Mouse (Mus musculus) limb, embryonic 11.5 days (tissue): ENCODE data around the gene Grpel1. TPM values are rescaled to one million over a fixed set of nuclear protein-coding genes. Genes with fewer than 3 reads are reported as not detected.

Experiments
- ATAC-seq: fragments of 200-750 bp; cut with Nextera tagmentation; 2 replicates; pipeline ENCODE4 v1.8.0; 2017; ENCODE audit warnings: low read depth; ENCODE audit not compliant: insufficient number of reproducible peaks, low FRiP score, low TSS enrichment
- DNase-seq: peaks from one replicate; pipeline ENCODE4 v3.0.0-alpha.2; 2015; ENCODE audit warnings: low spot score
- H3K27ac ChIP-seq: fragments of 300-500 bp; sonication (generic); replicated peaks from 2 replicates; pipeline ENCODE4 v1.5.1; 2014; ENCODE audit warnings: low read depth, mild to moderate bottlenecking, low read length
- H3K27me3 ChIP-seq: fragments of 300-500 bp; sonication (generic); 2 replicates; pipeline ENCODE4 v1.6.1; 2014; ENCODE audit warnings: mild to moderate bottlenecking, low read length, mixed read lengths; ENCODE audit not compliant: control insufficient read depth, insufficient read depth
- H3K36me3 ChIP-seq: fragments of 300-500 bp; sonication (generic); 2 replicates; pipeline ENCODE4 v1.6.1; 2014; ENCODE audit warnings: mild to moderate bottlenecking, low read length, moderate library complexity, mixed read lengths; ENCODE audit not compliant: control insufficient read depth, insufficient read depth
- H3K4me1 ChIP-seq: fragments of 300-500 bp; sonication (generic); 2 replicates; pipeline ENCODE4 v1.6.1; 2014; ENCODE audit warnings: low read length, mixed read lengths; ENCODE audit not compliant: control insufficient read depth, insufficient read depth
- H3K4me2 ChIP-seq: fragments of 300-500 bp; sonication (generic); 2 replicates; pipeline ENCODE4 v1.6.1; 2014; ENCODE audit warnings: low read depth, mild to moderate bottlenecking, moderate library complexity; ENCODE audit not compliant: severe bottlenecking
- H3K4me3 ChIP-seq: fragments of 300-500 bp; sonication (generic); 2 replicates; pipeline ENCODE4 v1.5.1; 2014; ENCODE audit warnings: low read depth, low read length
- H3K9ac ChIP-seq: fragments of 300-500 bp; sonication (generic); 2 replicates; pipeline ENCODE4 v1.6.1; 2014; ENCODE audit warnings: mild to moderate bottlenecking, low read length
- H3K9me3 ChIP-seq: fragments of 300-500 bp; sonication (generic); 2 replicates; pipeline ENCODE4 v1.6.1; 2016; ENCODE audit warnings: low read length; ENCODE audit not compliant: control insufficient read depth
- WGBS: fragments of 180-500 bp; shearing (Covaris S2); extraction: QIAGEN DNeasy Blood & Tissue Kit; methylation state at CpG from one replicate; pipeline ENCODE4 v1.1.7; 2014; 5-methylcytosine and 5-hydroxymethylcytosine counted together
- polyA plus RNA-seq: library from polyadenylated mRNA; unstranded; fragments of >200 nt; fragmentation: Nextera tagmentation; extraction: Ambion mirVana; gene quantifications from 2 replicates; pipeline ENCODE4 v1.2.1, GENCODE M21; 2014

Gene Grpel1
- polyA plus RNA-seq, 1 experiment from 2014 or later, result 59.4 TPM

DNA sequence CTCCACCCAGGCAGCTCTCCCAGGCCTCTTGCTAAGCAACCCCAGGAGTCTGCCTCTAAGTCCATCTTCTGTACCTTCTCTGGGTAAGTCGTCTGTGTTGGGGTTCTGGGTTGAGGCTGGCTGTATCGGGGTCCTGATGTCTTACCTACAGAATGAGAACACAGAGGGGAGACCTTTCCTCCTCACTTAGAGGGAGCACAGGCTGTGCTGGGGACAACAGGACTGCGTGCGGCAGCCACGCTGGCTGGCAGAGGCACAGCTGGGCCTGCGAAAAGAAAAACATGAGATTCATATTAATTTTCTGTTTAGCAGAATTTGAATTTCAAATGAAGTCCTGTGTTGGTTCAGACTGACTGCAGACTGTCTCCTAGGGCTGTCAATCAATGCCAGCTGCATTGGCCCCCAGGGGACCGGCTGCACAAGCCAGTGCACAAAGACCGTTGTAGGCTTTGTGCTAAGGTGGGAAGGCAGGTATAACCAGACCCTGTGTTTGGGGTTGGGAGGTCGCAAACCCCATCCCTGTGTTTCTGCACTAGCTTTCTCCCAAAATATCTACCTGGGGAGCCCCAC is 30.3 kb upstream of the Grpel1 start:
- no peaks in the 10 kb centered on the region for H3K27me3 ChIP-seq
- 77% methylated on average over 9 of the region's 9 CpGs for WGBS
- H3K27ac ChIP-seq, result no peak overlapping the region
- H3K9me3 ChIP-seq, result no peaks in the 10 kb centered on the region
- H3K36me3 ChIP-seq, result no peaks in the 10 kb centered on the region
- H3K4me3 ChIP-seq, result no peak overlapping the region
- no peak for ATAC-seq
- no peak for DNase-seq
- no peak overlapping the region for H3K4me2 ChIP-seq
- H3K4me1 ChIP-seq, result no peaks in the 10 kb centered on the region
- H3K9ac ChIP-seq, result no peak overlapping the region

DNA sequence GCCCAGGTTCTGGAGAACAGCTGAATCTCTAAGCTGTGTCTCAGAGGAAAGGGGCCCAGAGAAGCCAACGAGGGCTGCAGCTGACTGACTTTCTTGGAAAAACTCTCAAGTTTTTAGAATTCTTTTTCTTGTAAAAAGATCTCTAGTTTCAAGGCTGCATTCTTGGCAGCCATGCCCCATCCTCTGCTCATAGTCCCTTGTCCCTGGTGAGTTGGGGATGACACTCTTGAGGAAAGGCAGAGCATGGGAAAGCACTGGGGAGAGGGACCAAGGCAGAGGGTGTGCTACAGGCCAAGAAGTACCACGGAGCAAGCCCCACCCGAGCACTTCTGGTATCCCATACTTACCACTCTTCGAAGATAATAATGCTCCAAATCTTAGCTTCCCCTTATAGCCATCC is 27.9 kb upstream of the Grpel1 start:
- 79% methylated on average over 4 of the region's 4 CpGs for WGBS
- H3K36me3 ChIP-seq, result no peaks in the 10 kb centered on the region
- ATAC-seq, result no peak

DNA sequence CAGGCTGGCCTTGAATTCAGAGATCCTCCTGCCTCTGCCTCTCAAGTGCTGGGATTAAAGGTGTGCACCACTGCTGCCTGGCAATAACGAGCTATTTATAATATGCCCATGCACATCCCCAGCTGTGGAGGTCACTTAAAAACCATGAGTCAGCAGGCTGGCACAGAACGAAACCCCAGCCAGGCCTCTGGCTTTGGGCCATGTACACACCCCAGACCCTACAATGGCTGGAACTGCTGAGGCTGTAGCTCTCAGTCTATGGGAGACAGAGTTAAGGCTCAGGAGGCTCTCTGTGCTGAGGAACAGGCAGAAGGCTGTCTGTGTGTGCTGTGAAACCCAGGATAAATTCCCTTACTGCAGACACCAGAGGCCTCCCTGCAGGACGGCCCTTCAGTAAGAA is 24.1 kb upstream of the Grpel1 start:
- Histone ChIP-seq H3K4me2 (no peak overlapping the region), H3K9ac (no peak overlapping the region), H3K27ac (no peak overlapping the region), H3K4me3 (no peak overlapping the region), H3K4me1 (no peaks in the 10 kb centered on the region), H3K36me3 (no peaks in the 10 kb centered on the region), H3K9me3 (no peaks in the 10 kb centered on the region), H3K27me3 (no peaks in the 10 kb centered on the region)
- ATAC-seq (no peak), DNase-seq (no peak)
- WGBS, result 73% methylated on average over 3 of the region's 3 CpGs

More for the DNA sequence above, 27.9 kb upstream of the Grpel1 start:
- Histone ChIP-seq H3K27ac (no peak overlapping the region), H3K4me3 (no peak overlapping the region), H3K9me3 (no peaks in the 10 kb centered on the region), H3K27me3 (no peaks in the 10 kb centered on the region), H3K4me2 (no peak overlapping the region), H3K4me1 (no peaks in the 10 kb centered on the region), H3K9ac (no peak overlapping the region)
- no peak for DNase-seq

DNA sequence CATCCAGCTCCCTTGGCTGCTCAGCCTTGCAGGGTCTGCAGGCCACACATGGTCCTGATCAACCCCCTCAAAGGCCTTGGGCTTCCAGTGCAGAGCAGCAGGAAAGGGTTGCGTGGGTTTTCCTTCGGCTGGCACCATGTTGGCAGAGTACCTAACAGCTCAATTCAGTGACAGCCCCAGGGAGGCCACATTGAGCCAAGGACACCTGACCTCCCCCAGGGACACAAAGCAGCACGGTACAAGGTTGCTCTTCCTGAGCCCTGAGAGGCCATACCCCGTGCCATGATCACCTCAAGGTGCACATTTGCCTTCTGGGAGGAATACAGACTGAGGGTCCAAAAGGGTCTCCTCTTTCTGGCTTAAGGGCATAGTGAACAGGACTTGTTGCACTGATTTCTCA is 20.2 kb upstream of the Grpel1 start:
- DNase-seq, result no peak
- H3K36me3 ChIP-seq, result no peaks in the 10 kb centered on the region
- H3K9me3 ChIP-seq, result no peaks in the 10 kb centered on the region
- H3K27ac ChIP-seq, result no peak overlapping the region
- WGBS, result 48% methylated on average over 4 of the region's 4 CpGs
- H3K27me3 ChIP-seq, result no peaks in the 10 kb centered on the region
- ATAC-seq, result no peak
- H3K4me2 ChIP-seq, result no peak overlapping the region
- no peaks in the 10 kb centered on the region for H3K4me1 ChIP-seq
- no peak overlapping the region for H3K4me3 ChIP-seq
- H3K9ac ChIP-seq, result no peak overlapping the region

DNA sequence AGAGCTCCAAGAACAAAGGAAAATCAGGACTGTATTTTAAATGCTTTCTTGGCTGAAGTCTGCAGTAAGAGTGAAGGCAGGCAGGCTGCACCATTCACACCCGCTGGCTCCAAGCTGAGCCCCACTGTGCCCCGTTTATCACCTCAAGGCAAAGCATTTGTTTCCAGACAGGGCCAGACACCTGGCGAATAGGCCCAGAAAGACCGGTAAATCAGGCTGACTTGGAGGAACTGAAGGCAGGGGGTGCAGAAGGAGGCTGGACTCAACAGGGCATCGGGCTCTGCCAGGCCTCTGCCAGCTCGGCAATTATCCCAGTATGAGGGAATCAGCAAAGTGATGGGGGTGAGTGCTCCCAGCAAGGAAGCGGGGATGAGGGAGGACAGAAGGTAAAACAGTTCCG is 19.8 kb upstream of the Grpel1 start:
- Histone ChIP-seq H3K4me2 (no peak overlapping the region), H3K9ac (no peak overlapping the region), H3K27me3 (no peaks in the 10 kb centered on the region), H3K27ac (no peak overlapping the region), H3K4me3 (no peak overlapping the region), H3K4me1 (0 out of 2 replicates have a peak, but pooled peaks cover 4% of the 10 kb centered on the region), H3K36me3 (no peaks in the 10 kb centered on the region), H3K9me3 (no peaks in the 10 kb centered on the region)
- 24% methylated on average over 8 of the region's 8 CpGs for WGBS
- DNase-seq, result no peak
- ATAC-seq, result no peak

DNA sequence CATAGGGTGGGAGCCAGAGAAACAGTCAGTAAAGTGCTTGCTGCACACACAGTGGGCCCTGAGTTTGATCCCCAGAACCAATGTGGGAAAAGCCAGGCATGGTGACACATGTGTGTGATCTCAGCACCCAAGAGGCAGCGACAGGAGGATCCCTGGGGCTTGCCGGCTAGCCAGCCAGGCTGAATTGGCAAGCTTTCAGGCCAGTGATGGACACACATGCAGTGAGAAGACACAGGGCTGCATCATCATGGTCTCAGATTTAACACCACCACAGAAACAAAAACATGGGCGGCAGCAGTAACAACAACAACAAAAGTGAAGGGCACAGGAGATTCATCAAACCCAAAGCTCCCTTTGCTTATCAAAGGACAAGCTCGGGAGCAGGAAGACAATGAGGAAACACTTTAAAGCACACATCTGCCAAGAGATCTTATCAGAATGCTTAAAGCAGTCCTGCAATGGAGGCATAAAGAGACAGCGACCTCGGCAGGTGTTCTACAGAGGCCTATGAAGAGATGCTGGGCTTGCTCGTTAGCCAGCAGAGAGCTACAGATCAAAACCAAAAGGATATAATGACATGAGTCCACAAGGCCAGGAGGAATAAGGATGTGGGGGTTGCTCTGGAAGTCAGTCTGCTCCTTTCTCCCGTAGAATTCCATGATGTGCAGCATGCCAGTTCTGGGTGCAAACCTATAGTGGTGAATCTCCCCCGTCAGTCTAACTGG is 18.5 kb upstream of the Grpel1 start:
- DNase-seq, result no peak
- Histone ChIP-seq H3K9ac (no peak overlapping the region), H3K27ac (no peak overlapping the region), H3K4me3 (no peak overlapping the region), H3K9me3 (no peaks in the 10 kb centered on the region), H3K27me3 (no peaks in the 10 kb centered on the region), H3K4me2 (no peak overlapping the region), H3K36me3 (no peaks in the 10 kb centered on the region), H3K4me1 (0 out of 2 replicates have a peak, but pooled peaks cover 4% of the 10 kb centered on the region)
- 33% methylated on average over 9 of the region's 9 CpGs for WGBS
- ATAC-seq, result no peak

DNA sequence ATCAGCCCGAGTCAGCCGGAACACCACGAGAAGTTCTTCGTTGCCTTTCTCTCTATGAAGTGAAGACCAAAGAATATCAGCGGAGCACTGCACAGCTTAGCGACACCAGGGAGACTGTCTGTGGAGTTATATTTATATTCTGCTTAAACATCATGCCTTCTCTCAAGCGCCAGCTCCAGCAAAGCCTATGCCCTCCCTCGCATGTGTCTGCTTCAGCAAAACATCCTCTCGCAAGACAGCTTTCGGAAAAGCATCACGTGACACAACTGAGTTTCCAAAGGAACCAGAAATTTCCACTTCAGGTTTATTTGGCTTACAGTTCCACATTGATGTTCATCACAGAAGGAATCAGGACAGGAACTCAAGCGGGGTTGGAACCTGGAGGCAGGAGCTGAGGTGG is 16.9 kb upstream of the Grpel1 start:
- no peak overlapping the region for H3K4me2 ChIP-seq
- H3K4me1 ChIP-seq, result 0 out of 2 replicates have a peak, but pooled peaks cover 4% of the 10 kb centered on the region
- no peaks in the 10 kb centered on the region for H3K27me3 ChIP-seq
- no peak overlapping the region for H3K9ac ChIP-seq
- ATAC-seq (no peak), DNase-seq (no peak)
- H3K36me3 ChIP-seq, result no peaks in the 10 kb centered on the region
- 95% methylated on average over 12 of the region's 12 CpGs for WGBS
- no peak overlapping the region for H3K27ac ChIP-seq
- H3K9me3 ChIP-seq, result no peaks in the 10 kb centered on the region
- no peak overlapping the region for H3K4me3 ChIP-seq

DNA sequence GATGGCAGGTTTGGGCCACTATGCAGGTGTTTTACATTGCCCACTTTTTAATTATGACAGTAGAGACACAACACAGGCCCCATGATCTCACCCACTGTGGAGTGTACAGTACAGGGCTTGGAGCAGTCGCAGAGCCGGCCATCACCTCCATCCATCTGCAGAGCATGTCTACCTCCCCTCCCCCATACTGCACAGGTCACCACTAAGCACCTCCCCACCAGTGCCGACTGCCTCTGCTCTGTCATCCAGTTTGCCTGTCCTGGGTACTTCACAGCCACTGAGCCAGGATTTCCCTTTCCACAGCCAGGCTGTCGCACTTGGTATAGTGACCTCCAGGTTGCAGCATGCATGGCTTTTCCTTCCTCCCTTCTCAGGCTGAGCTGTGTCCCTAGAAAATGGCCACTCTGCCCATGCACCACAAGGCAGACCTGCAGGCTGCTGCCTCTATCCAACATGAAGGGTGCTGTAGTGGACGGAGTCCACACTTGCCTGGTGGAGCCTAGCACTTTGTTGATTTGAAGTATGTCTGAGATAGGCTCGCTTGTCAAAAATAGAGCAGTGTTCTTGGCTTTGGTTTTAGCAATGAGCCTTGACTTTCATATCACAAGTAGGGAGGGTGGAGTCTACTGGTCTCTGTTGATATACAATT is 15.0 kb upstream of the Grpel1 start:
- no peak for ATAC-seq
- H3K9ac ChIP-seq, result no peak overlapping the region; the same call in 1 of the 2 replicates
- 0 out of 2 replicates have a peak, but pooled peaks cover 4% of the 10 kb centered on the region for H3K4me1 ChIP-seq
- no peaks in the 10 kb centered on the region for H3K27me3 ChIP-seq
- WGBS, result 67% methylated on average over 6 of the region's 6 CpGs
- no peaks in the 10 kb centered on the region for H3K36me3 ChIP-seq
- DNase-seq, result no peak
- no peaks in the 10 kb centered on the region for H3K9me3 ChIP-seq
- H3K4me2 ChIP-seq, result no peak overlapping the region
- H3K4me3 ChIP-seq, result no peak overlapping the region
- H3K27ac ChIP-seq, result no peak overlapping the region
